Mouse (Mus musculus) cerebral cortex, adult 2 months (tissue): ENCODE measurements around the gene Ttc41.

Experiments
- WGBS: fragments of 180-500 bp; shearing (Covaris S2); methylation state at CpG from one replicate; pipeline ENCODE4 v1.1.7; 2018; 5-methylcytosine and 5-hydroxymethylcytosine counted together

The Ttc41 gene

GRCm38 (mm10) chr10:86825871-86826522 lies 120.4 kb downstream of the Ttc41 start:
- 82% methylated on average over 10 of the region's 10 CpGs for WGBS
